Mouse (Mus musculus) gastrocnemius, adult 2 months (tissue): Measurements from ENCODE around the gene Copg2. TPM values are rescaled to one million over a fixed set of nuclear protein-coding genes. Genes with fewer than 3 reads are reported as not detected.
A peak's percentile ranks its signal among the peaks of the same experiment; 100 is the strongest.

Experiments used
- DNase-seq: peaks from one replicate; pipeline ENCODE4 v3.0.0; 2022
- H3K27ac ChIP-seq: fragments of 200-600 bp; 2 replicates; pipeline ENCODE4 v1.8.1; 2022; ENCODE audit warnings: mild to moderate bottlenecking
- H3K4me3 ChIP-seq: fragments of 200-600 bp; 2 replicates; pipeline ENCODE4 v1.8.1; 2022; ENCODE audit warnings: mild to moderate bottlenecking, moderate library complexity
- CTCF ChIP-seq: fragments of 200-600 bp; IDR thresholded peaks from 2 replicates; pipeline ENCODE4 v1.8.1; 2022; ENCODE audit warnings: antibody characterized with exemption, mild to moderate bottlenecking, moderate library complexity
- intact Hi-C: fragments of 180-260 bp; cut with DNase I; formaldehyde crosslinking; loops from one replicate; pipeline ENCODE4 v1.15.1; 2025
- total RNA-seq, 2 experiments: library from RNA; stranded (reverse); gene quantifications; 2 replicates each; pipeline ENCODE4 v1.2.3; 2021

Gene Copg2
- total RNA-seq, 2 experiments from 2014 or later = 15.6 to 15.8 TPM

GRCm38 (mm10) chr6:30751209-30751608 is 145.4 kb downstream of the Copg2 start:
- no peak overlapping the region for H3K4me3 ChIP-seq
- intact Hi-C loops = no loop called here
- no peak for DNase-seq
- TF ChIP-seq CTCF = no peak
- no peak overlapping the region for H3K27ac ChIP-seq

DNA sequence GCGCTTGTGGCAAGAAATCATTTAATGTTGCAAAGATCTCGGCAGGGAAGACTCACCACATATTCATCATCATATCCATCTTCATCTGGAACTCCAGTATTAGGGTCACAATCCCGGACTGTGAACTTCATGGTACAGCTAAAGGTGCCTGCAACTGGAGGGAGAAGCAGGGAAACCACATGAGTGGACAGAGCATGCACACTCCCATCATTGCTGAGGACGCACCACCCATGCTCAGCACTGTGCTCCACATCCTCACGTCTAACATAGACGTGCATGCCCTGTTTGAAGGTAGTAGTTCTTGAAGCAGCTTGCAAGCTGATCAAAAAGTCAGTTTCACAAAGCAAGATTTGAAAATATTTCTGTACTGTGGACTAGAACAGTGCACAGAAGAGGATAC is 146.1 kb downstream of the Copg2 start:
- intact Hi-C loops = no loop called here
- no peak for TF ChIP-seq CTCF
- no peak for DNase-seq
- Histone ChIP-seq H3K4me3 (no peak overlapping the region), H3K27ac (no peak overlapping the region)

DNA sequence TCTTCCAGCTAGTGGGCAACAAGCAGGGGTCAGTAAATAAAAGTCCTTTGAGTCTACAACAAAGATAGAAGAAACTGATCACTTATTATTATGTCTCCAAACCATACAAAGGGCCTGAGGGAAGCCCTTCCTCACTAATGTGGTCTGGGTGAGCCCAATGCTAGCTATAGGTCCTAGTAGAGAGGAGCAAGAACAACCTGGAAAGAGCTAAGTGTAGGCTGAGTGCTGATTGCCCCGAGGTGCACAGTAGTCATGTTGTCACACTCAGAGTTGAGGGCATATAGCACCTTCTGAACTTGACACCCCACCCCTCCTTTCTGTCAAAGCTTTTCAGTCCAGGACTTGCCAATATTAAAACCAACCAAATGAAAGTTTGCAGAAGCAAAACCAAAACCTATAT is 146.7 kb downstream of the Copg2 start:
- intact Hi-C loops = no loop called here
- H3K4me3 ChIP-seq = no peak overlapping the region
- no peak for TF ChIP-seq CTCF
- no peak overlapping the region for H3K27ac ChIP-seq
- DNase-seq = no peak

DNA sequence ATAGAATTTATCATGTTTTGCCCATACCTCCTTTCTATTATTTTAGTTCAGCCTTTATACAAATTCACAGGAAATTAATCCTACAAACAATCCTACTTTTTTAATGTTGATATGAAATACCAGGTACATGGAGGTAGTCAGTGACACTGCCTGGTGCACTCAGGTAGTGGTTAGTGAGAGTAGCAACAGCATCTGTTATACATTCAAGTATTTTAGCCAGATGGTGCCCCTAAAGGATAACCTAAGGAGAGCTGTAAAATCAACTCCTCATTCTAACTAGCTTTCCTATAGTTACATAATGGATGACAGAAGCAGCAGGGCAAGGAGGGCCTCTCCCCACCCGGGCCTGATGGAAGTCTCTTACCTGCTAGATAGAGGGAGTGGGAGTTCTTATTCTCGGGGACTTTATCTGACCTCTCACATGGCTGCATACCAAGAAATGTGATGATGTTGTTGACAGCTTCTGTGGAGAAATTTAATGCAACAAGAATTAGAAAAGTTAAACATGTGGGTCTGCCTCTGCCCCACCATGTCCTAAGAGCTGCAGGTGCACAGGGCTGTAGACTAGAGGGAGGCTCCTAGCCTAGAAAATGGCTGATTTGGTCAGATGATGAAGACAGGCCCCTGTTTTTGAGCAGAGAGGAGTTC is 147.4 kb downstream of the Copg2 start:
- no peak for DNase-seq
- Histone ChIP-seq H3K27ac (no peak overlapping the region), H3K4me3 (no peak overlapping the region)
- intact Hi-C loops = no loop called here
- TF ChIP-seq CTCF = no peak

DNA sequence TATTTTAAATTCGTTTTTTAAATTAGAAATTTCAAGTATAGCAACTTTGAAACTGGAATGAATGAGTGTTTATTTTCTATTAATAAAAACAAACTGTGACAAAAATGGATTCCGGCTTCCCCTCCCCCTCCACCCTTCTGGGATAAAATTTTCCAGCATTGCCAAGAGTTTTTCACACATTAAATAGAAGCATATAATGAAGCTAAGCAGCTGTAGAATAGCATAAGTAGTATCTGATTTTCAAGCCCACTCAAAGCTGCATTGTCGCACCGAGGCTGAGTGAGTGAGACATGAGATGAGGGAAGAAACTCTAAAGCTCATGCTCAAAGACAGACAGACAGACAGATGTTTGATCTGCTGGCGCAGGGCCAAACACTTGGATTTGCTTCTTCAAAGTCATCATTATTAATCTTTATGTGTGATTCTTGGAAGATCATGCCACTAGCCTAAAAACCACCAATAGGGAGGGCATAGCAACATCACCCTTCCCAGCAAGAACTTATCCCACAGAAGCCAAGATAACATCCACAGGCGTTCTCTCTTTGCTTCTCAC is 148.2 kb downstream of the Copg2 start:
- Histone ChIP-seq H3K27ac (no peak overlapping the region), H3K4me3 (no peak overlapping the region)
- intact Hi-C loops = no loop called here
- TF ChIP-seq CTCF = no peak
- no peak for DNase-seq

DNA sequence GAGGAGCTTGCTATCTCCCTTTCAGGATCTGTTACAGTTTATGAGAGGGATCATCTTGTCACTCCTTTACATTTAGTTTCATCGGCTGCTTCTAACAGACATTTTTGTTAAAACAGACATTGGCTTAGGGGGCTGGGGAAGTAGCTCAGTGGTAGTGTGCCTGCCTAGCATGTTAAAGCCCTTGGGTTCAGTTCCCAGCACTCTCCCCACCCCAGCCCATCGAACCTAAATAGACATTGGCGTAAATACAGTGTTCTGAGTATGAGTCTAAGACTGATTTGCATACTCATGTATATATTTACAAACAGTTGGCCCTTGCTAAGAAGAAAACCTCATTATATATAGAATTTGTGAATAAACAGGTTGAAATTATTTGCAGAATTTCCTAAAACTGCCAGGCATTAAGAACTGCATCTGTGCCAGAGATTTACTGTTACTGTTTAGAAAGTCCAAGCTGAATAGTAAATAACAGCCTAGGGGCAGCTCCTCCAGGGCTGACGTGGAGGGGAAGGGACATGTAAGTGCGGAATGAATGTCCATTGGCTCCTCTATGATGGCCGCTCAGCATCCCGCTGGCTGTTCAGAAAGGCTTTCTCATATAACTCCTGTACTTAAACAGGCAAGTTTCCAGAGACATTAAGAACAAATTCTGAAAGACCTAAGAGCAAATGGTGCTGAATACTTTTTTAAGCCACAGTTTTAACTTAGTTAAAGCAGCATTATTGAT is 148.8 kb downstream of the Copg2 start:
- no peak for DNase-seq
- no peak for TF ChIP-seq CTCF
- Histone ChIP-seq H3K27ac (no peak overlapping the region), H3K4me3 (no peak overlapping the region)
- intact Hi-C loops = no loop called here

DNA sequence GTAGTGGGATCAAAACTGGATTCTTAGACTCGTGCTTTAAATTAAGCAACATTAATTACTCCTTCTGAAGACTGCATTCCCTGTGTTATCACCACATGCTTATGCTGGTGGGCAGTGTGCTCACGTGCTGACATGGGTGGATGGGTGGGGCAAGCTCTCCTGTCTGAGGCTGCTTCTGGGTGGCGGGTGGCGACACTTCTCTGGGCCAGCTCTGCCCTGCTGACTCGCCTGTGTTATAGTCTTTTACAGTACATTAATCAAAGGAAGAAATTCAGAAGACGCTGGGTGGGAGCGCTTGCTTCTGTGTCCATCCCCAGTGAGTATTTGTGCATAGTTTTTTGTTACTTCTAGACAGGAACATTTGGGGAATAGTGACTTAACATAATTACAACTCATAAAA is 151.0 kb downstream of the Copg2 start:
- Histone ChIP-seq H3K4me3 (no peak overlapping the region), H3K27ac (no peak overlapping the region)
- no peak for DNase-seq
- intact Hi-C loops = no loop called here
- TF ChIP-seq CTCF = no peak

DNA sequence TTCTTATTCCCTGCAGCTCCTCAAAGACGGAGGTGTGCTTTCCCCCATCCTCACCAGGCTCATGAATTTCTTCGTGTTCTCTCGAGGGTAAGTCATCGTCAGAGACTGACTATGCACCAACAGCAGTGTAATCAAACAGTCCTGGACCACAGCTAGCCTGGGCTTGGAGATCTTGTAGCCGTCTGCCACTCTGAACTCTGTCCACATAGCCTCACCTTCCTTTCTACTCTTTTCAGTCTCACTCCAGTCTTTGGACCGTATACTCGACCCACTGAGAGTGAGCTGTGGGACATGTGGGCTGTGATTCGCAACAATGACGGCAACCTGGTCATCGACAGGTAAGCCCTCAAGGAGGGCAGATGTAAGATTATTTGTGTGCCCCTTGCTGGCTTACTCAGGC is 151.7 kb downstream of the Copg2 start:
- DNase-seq = no peak
- intact Hi-C loops = no loop called here
- no peak for TF ChIP-seq CTCF
- Histone ChIP-seq H3K4me3 (no peak overlapping the region), H3K27ac (no peak overlapping the region)

DNA sequence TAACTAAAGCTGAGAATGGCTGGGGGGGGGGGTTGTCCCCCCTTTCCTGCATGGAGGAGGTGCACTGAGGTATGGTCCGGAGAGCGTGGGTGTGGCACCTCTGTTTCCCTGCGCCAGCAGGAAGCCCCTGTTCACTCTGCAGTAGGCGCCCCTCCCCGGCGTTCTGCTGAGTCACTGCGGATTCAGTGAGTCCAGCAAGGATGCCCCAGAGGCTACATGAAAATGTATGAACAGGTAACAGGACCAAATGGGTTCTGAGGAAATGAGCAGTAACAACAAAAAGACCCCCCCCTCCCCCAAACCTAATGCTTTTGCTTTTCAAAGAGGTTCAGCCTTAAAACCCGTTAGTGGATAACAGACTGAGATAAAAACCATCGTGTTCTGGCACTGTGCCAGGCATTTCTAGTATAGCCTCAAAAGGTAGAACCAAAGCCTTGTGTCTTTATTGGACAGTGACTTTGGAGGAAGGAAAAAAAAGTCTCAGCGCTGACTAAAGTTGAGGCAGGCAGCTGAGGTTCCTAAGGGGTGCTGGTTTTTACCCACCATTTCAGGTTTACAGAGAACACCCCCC is 157.3 kb downstream of the Copg2 start:
- Histone ChIP-seq H3K4me3 (peak overlapping the region; percentile 78), H3K27ac (no peak overlapping the region)
- peak; percentile 36 for DNase-seq
- TF ChIP-seq CTCF = no peak
- intact Hi-C loops = no loop called here

DNA sequence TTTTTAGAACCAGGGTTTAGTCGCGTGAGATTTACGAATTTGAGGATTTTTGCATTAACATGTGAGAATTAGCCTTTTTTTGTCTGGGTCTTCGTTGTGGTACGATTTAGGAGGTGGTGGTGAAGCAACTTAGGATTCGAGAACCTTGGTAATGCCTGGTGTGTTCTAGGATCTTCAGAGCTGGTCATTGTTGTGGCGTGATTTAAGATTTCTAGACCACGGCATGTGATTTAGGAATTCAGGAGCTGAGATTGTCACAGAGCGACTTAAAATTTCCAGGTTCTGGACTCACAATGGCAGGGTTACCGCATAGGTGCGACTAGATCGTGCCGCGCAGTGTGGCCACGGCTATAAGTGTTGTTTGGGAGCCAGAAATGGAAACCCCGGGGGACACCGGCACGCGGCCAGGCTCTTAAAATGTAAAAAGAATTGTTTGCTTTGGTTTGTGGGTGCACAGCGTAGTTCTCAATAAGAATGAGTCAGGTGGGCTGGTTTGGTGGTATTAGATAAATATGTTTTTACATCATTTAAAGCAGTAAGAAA is 158.1 kb downstream of the Copg2 start:
- no peak for TF ChIP-seq CTCF
- intact Hi-C loops = no loop called here
- Histone ChIP-seq H3K4me3 (peak overlapping the region; percentile 78), H3K27ac (peak overlapping the region; percentile 65; the same call in 1 of the 2 replicates)
- no peak for DNase-seq

- peak overlapping the region; percentile 65 for H3K27ac ChIP-seq
These were observed 158.8 kb downstream of the Copg2 start for GRCm38 (mm10) chr6:30737548-30738463.

More at GRCm38 (mm10) chr6:30737548-30738463, 158.8 kb downstream of the Copg2 start:
- peak; percentile 78 for DNase-seq
- intact Hi-C loops = loop anchor here (2.0 kb wide), 1 partner anchor 53 kb away; no protein-coding TSS in a partner anchor
- TF ChIP-seq CTCF = peak; percentile 18; the same call in 1 of the 2 replicates
- peak overlapping the region; percentile 78 for H3K4me3 ChIP-seq
